Mouse (Mus musculus): Measurements from ENCODE around the gene Cxcl15. TPM values are rescaled to one million over a fixed set of nuclear protein-coding genes. Genes with fewer than 3 reads are reported as not detected.

The Cxcl15 gene
- not detected in 2 replicates for total RNA-seq (2017)

- ATAC-seq (ENCODE audit: extremely low read depth, insufficient number of reproducible peaks, low FRiP score, poor library complexity, severe bottlenecking): no peak
Measured at GRCm38 (mm10) chr5:90794195-90794625, at the start of gene Cxcl15. TSS of gene Cxcl15 (plus strand) at chr5:90794534.

- ATAC-seq (ENCODE audit: extremely low read depth, insufficient number of reproducible peaks, low FRiP score, poor library complexity, severe bottlenecking): no peak
Measured at GRCm38 (mm10) chr5:90753934-90754333, 40.4 kb upstream of the Cxcl15 start.

- no peak for ATAC-seq (ENCODE audit: extremely low read depth, insufficient number of reproducible peaks, low FRiP score, poor library complexity, severe bottlenecking)
Measured at GRCm38 (mm10) chr5:90758020-90758605, 36.2 kb upstream of the Cxcl15 start.

- no peak for ATAC-seq (ENCODE audit: extremely low read depth, insufficient number of reproducible peaks, low FRiP score, poor library complexity, severe bottlenecking)
Measured at GRCm38 (mm10) chr5:90759077-90760065, 35.0 kb upstream of the Cxcl15 start, which contains the start of gene Cxcl5. TSS of gene Cxcl5 (plus strand) at chr5:90759360.

- ATAC-seq (ENCODE audit: extremely low read depth, insufficient number of reproducible peaks, low FRiP score, poor library complexity, severe bottlenecking): no peak
Measured at GRCm38 (mm10) chr5:90760303-90760702, 34.0 kb upstream of the Cxcl15 start.

GRCm38 (mm10) chr5:90760844-90761243 lies 33.5 kb upstream of the Cxcl15 start:
- no peak for ATAC-seq (ENCODE audit: extremely low read depth, insufficient number of reproducible peaks, low FRiP score, poor library complexity, severe bottlenecking)

- ATAC-seq (ENCODE audit: extremely low read depth, insufficient number of reproducible peaks, low FRiP score, poor library complexity, severe bottlenecking): no peak
Measured at GRCm38 (mm10) chr5:90761834-90762233, 32.5 kb upstream of the Cxcl15 start.

- no peak for ATAC-seq (ENCODE audit: extremely low read depth, insufficient number of reproducible peaks, low FRiP score, poor library complexity, severe bottlenecking)
Measured at GRCm38 (mm10) chr5:90763912-90764665, 30.2 kb upstream of the Cxcl15 start.

- ATAC-seq (ENCODE audit: extremely low read depth, insufficient number of reproducible peaks, low FRiP score, poor library complexity, severe bottlenecking): no peak
Measured at GRCm38 (mm10) chr5:90765821-90766606, 28.3 kb upstream of the Cxcl15 start.

GRCm38 (mm10) chr5:90768218-90768617 lies 26.1 kb upstream of the Cxcl15 start, which contains the start of gene Ppbp:
TSS of gene Ppbp (plus strand) at chr5:90768518.
- no peak for ATAC-seq (ENCODE audit: extremely low read depth, insufficient number of reproducible peaks, low FRiP score, poor library complexity, severe bottlenecking)

GRCm38 (mm10) chr5:90771369-90771768 lies 23.0 kb upstream of the Cxcl15 start:
- no peak for ATAC-seq (ENCODE audit: extremely low read depth, insufficient number of reproducible peaks, low FRiP score, poor library complexity, severe bottlenecking)

- ATAC-seq (ENCODE audit: extremely low read depth, insufficient number of reproducible peaks, low FRiP score, poor library complexity, severe bottlenecking): no peak
Measured at GRCm38 (mm10) chr5:90771880-90772653, 22.3 kb upstream of the Cxcl15 start, which contains the start of gene Pf4. TSS of gene Pf4 (plus strand) at chr5:90772435.

GRCm38 (mm10) chr5:90775562-90775961 lies 18.8 kb upstream of the Cxcl15 start:
- ATAC-seq (ENCODE audit: extremely low read depth, insufficient number of reproducible peaks, low FRiP score, poor library complexity, severe bottlenecking): no peak

GRCm38 (mm10) chr5:90777621-90778020 lies 16.7 kb upstream of the Cxcl15 start:
- no peak for ATAC-seq (ENCODE audit: extremely low read depth, insufficient number of reproducible peaks, low FRiP score, poor library complexity, severe bottlenecking)

- ATAC-seq (ENCODE audit: extremely low read depth, insufficient number of reproducible peaks, low FRiP score, poor library complexity, severe bottlenecking): no peak
Measured at GRCm38 (mm10) chr5:90778856-90779255, 15.5 kb upstream of the Cxcl15 start.

GRCm38 (mm10) chr5:90783697-90784096 lies 10.6 kb upstream of the Cxcl15 start:
- no peak for ATAC-seq (ENCODE audit: extremely low read depth, insufficient number of reproducible peaks, low FRiP score, poor library complexity, severe bottlenecking)

GRCm38 (mm10) chr5:90785659-90786588 lies 8.4 kb upstream of the Cxcl15 start, which contains the start of gene Cxcl3:
TSS of gene Cxcl3 (plus strand) at chr5:90786103.
- peak; percentile 20; the same call in 1 of the 2 replicates for ATAC-seq (ENCODE audit: extremely low read depth, insufficient number of reproducible peaks, low FRiP score, poor library complexity, severe bottlenecking)
